Mouse (Mus musculus) cortical plate, adult 2 months (tissue): ENCODE results near the gene Oard1.

Experiments used
- CTCF ChIP-seq: fragments of 200-500 bp; IDR thresholded peaks from 2 replicates; pipeline ENCODE4 v1.5.1; 2011; ENCODE audit warnings: mild to moderate bottlenecking, control low read depth, low read length; ENCODE audit not compliant: insufficient read depth; ENCODE audit errors: extremely low read depth
- POLR2A ChIP-seq: fragments of 200-500 bp; IDR thresholded peaks from 2 replicates; pipeline ENCODE4 v1.6.1; 2011; ENCODE audit warnings: mild to moderate bottlenecking, low read length, control low read depth; ENCODE audit not compliant: insufficient read depth; ENCODE audit errors: extremely low read depth

- no peak for TF ChIP-seq CTCF
- TF ChIP-seq POLR2A = peak; percentile 40; the same call in 1 of the 2 replicates
These were observed 1.1 kb upstream of the Oard1 start for GRCm38 (mm10) chr17:48408526-48409291.
